Mouse (Mus musculus): Measurements from ENCODE around the gene Tmem63b. TPM values are rescaled to one million over a fixed set of nuclear protein-coding genes. Genes with fewer than 3 reads are reported as not detected.

The Tmem63b gene
- polyA plus RNA-seq, 1 experiment from 2014 or later, result 31.7 TPM

DNA sequence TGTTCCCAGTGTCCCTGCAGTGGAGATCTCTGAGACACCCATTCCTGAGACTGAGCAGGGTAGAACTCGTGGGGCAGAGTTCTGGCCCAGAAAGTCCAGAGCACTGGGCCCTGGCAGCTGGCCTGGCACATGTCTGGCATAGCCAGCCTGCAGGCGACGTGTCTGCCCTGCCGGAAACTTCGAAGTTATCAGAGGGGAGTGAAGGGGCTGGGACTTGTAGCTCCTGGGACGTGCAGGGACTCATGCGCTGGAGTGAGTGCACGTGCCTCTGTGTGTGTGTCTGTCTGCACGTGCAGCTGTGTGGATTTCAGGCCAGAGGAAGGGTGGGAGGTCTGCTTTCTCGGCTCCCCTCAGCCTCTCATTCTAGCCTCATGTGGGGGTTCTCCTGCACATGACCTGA lies 42.7 kb upstream of the Tmem63b start:
- ATAC-seq, result no peak
- Histone ChIP-seq H3K9me3 (ENCODE audit: control insufficient read depth, low read length) (no peaks in the 10 kb centered on the region), H3K27me3 (replicated peaks; ENCODE audit: control insufficient read depth, insufficient read depth, low read length) (peaks cover 5% of the 10 kb centered on the region; the same call in 1 of the 2 replicates), H3K36me3 (ENCODE audit: control insufficient read depth, insufficient read depth, low read length) (no peaks in the 10 kb centered on the region), H3K4me1 (ENCODE audit: control insufficient read depth, insufficient read depth, low read length) (peaks cover 12% of the 10 kb centered on the region), H3K9ac (ENCODE audit: low read depth, low read length) (no peak overlapping the region), H3K27ac (ENCODE audit: low read length) (no peak overlapping the region), H3K4me3 (ENCODE audit: low read length) (no peak overlapping the region), H3K4me2 (ENCODE audit: low read depth, low read length) (no peak overlapping the region)
- WGBS, result 58% methylated on average over 10 of the region's 10 CpGs

DNA sequence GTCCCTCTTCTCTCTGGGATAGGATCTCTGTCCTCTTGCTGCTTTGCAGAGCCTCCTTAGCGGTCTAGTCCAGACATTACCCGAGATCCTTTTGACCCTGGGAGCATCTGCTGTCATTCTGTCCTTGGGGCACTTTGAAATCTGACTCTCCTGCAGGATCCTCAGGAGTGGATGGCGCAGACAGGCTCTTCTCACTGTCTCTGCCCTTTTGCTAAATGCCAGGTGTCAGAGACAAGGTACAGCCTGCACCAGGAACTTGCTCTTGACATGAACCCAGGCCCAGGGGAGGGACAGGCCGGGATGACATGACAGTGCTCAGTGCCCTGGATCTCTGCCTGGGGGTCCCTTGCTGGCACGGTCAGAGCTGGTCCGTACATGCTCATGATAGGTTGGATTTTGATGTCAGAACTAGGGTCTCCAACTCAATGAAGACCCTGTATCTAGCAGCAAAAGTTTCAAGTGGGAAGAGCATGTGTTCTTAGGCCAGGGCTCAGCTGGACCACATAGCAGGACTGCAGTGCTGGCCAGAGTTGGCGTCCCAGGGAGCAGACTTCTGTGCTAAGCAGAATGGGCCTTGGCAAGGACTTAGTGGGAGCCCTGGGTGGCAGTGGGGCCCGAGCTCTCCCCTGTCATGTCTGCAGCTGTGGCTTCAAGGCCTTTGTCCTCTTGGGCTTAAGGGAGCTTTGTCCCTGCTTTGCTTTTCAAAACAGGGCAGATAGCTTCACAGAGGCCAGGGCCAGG lies 41.4 kb upstream of the Tmem63b start:
- ATAC-seq, result no peak
- H3K4me2 ChIP-seq (ENCODE audit: low read depth, low read length), result no peak overlapping the region
- H3K27me3 ChIP-seq (replicated peaks; ENCODE audit: control insufficient read depth, insufficient read depth, low read length), result peaks cover 2% of the 10 kb centered on the region; the same call in 1 of the 2 replicates
- H3K4me1 ChIP-seq (ENCODE audit: control insufficient read depth, insufficient read depth, low read length), result peaks cover under 1% of the 10 kb centered on the region; the same call in 1 of the 2 replicates
- 0 out of 2 replicates have a peak overlapping the region, but pooled peaks have one; percentile 6 for H3K9ac ChIP-seq (ENCODE audit: low read depth, low read length)
- no peak overlapping the region for H3K4me3 ChIP-seq (ENCODE audit: low read length)
- H3K9me3 ChIP-seq (ENCODE audit: control insufficient read depth, low read length), result no peaks in the 10 kb centered on the region
- no peak overlapping the region for H3K27ac ChIP-seq (ENCODE audit: low read length)
- 65% methylated on average over 8 of the region's 8 CpGs for WGBS
- H3K36me3 ChIP-seq (ENCODE audit: control insufficient read depth, insufficient read depth, low read length), result no peaks in the 10 kb centered on the region

DNA sequence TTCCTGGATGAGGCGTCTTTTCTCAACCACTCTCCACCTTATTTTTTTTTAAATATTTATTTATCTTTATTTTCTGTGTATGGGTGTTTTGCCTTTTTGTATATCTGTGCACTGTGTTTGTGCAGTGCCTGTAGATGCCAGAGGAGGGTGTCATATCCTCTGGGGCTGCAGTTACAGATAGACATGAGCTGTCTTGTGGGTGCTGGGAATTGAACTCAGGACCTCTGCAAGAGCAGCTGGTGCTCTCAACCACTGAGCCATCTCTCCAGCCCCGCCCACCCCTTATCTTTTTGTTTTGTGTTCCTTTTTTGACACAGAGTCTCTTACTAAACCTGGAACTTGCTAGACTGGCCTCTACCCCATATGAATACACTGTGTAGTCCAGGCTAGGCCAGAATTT lies 40.8 kb upstream of the Tmem63b start:
- no peaks in the 10 kb centered on the region for H3K9me3 ChIP-seq (ENCODE audit: control insufficient read depth, low read length)
- ATAC-seq, result no peak
- H3K27me3 ChIP-seq (replicated peaks; ENCODE audit: control insufficient read depth, insufficient read depth, low read length), result no peaks in the 10 kb centered on the region
- 66% methylated on average over 2 of the region's 2 CpGs for WGBS
- H3K4me1 ChIP-seq (ENCODE audit: control insufficient read depth, insufficient read depth, low read length), result no peaks in the 10 kb centered on the region
- H3K4me2 ChIP-seq (ENCODE audit: low read depth, low read length), result no peak overlapping the region
- H3K4me3 ChIP-seq (ENCODE audit: low read length), result no peak overlapping the region
- no peak overlapping the region for H3K27ac ChIP-seq (ENCODE audit: low read length)
- H3K36me3 ChIP-seq (ENCODE audit: control insufficient read depth, insufficient read depth, low read length), result no peaks in the 10 kb centered on the region
- no peak overlapping the region for H3K9ac ChIP-seq (ENCODE audit: low read depth, low read length)

DNA sequence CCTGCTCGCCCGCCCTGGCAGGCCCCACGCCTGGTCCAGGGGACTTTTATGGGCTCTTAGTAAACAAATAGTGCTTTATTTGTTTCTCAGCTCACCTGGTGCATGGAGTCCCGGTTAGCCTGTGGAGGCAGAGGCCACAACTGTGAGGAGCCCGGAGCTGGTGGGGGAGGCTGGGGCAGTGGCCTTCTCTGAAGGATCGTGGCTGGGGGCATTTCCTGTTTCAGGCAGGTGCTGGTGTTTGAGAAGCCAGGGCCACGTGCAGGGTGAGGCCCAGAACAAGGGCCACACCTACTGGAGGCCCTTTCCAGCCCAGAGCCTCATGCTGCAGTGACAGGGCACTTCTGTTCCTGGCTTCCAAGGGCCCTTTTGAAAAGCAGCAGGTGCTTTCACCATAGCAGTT lies 39.5 kb upstream of the Tmem63b start:
- H3K4me1 ChIP-seq (ENCODE audit: control insufficient read depth, insufficient read depth, low read length), result no peaks in the 10 kb centered on the region
- H3K4me2 ChIP-seq (ENCODE audit: low read depth, low read length), result peak overlapping the region; percentile 44
- peak overlapping the region; percentile 55 for H3K9ac ChIP-seq (ENCODE audit: low read depth, low read length)
- no peaks in the 10 kb centered on the region for H3K9me3 ChIP-seq (ENCODE audit: control insufficient read depth, low read length)
- H3K27me3 ChIP-seq (replicated peaks; ENCODE audit: control insufficient read depth, insufficient read depth, low read length), result no peaks in the 10 kb centered on the region
- WGBS, result 36% methylated on average over 7 of the region's 7 CpGs
- H3K27ac ChIP-seq (ENCODE audit: low read length), result peak overlapping the region; percentile 88
- H3K36me3 ChIP-seq (ENCODE audit: control insufficient read depth, insufficient read depth, low read length), result no peaks in the 10 kb centered on the region
- H3K4me3 ChIP-seq (ENCODE audit: low read length), result peak overlapping the region; percentile 27
- peak; percentile 88 for ATAC-seq

DNA sequence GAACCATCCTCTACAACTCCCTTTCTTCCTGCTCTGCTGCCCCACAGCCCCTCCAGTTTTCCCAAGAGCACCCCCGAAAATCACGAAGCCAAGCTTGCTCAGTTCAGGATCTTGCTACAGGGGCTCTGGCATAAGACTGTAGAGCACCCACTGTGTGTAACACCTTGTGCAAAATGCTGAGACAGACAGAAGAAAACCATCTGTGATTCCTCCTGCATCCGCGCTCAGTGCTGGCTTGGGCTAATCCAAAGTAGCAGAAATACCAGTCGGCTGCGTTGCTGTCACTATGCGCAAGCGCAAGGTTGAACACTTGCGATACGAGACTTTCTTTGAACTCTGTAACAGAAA lies 37.8 kb upstream of the Tmem63b start:
- no peak for ATAC-seq
- WGBS, result 88% methylated on average over 10 of the region's 10 CpGs
- no peaks in the 10 kb centered on the region for H3K4me1 ChIP-seq (ENCODE audit: control insufficient read depth, insufficient read depth, low read length)
- no peak overlapping the region for H3K4me3 ChIP-seq (ENCODE audit: low read length)
- no peak overlapping the region for H3K9ac ChIP-seq (ENCODE audit: low read depth, low read length)
- no peak overlapping the region for H3K27ac ChIP-seq (ENCODE audit: low read length)
- no peaks in the 10 kb centered on the region for H3K36me3 ChIP-seq (ENCODE audit: control insufficient read depth, insufficient read depth, low read length)
- H3K9me3 ChIP-seq (ENCODE audit: control insufficient read depth, low read length), result no peaks in the 10 kb centered on the region
- H3K4me2 ChIP-seq (ENCODE audit: low read depth, low read length), result 0 out of 2 replicates have a peak overlapping the region, but pooled peaks have one; percentile 80
- no peaks in the 10 kb centered on the region for H3K27me3 ChIP-seq (replicated peaks; ENCODE audit: control insufficient read depth, insufficient read depth, low read length)

DNA sequence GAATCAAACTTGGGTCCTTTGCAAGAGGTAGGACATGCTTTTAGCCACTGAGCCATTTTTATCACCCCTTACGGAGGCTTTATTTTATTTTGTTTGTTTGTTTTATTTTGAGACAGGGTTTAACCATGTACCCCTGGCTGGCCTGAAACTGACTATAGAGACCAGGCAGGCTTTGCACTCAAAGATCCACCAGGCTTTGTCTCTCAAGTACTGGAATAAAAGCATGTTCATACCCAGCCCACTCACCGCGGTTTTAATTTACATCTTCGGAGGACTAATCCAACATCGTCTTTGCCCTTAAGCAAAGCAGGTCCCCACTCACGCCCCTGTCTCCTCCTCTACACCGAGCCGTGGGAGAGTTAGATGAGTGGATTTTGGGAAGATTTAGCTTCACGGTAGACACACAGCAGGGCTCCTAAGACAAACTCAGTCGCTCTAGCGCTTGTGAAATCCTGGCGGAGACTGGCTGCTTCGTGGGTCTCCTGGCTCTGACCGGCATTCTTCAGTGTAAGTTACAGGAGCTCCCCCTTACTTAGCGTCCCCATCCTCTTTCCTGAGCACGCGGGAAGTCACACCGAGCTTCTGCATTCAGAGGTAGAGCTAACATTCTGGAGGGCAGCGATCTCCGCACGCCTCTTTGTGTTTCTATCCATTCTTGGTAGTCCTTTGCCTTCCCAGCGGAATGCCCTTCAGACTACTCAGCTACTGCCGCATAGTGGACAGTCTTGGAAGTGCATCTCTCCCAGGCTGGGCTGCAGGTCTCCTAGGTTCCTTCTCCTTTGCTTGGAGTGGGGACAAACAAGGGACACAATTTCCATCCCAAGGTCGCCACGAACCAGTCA lies 37.2 kb upstream of the Tmem63b start:
- H3K4me3 ChIP-seq (ENCODE audit: low read length), result peak overlapping the region; percentile 58
- peak overlapping the region; percentile 65 for H3K27ac ChIP-seq (ENCODE audit: low read length)
- H3K27me3 ChIP-seq (replicated peaks; ENCODE audit: control insufficient read depth, insufficient read depth, low read length), result no peaks in the 10 kb centered on the region
- H3K4me2 ChIP-seq (ENCODE audit: low read depth, low read length), result peak overlapping the region; percentile 80
- peak overlapping the region; percentile 80 for H3K9ac ChIP-seq (ENCODE audit: low read depth, low read length)
- no peaks in the 10 kb centered on the region for H3K9me3 ChIP-seq (ENCODE audit: control insufficient read depth, low read length)
- no peaks in the 10 kb centered on the region for H3K36me3 ChIP-seq (ENCODE audit: control insufficient read depth, insufficient read depth, low read length)
- H3K4me1 ChIP-seq (ENCODE audit: control insufficient read depth, insufficient read depth, low read length), result no peaks in the 10 kb centered on the region
- WGBS, result 5% methylated on average over 25 of the region's 25 CpGs
- ATAC-seq, result peak; percentile 32; the same call in 1 of the 2 replicates

DNA sequence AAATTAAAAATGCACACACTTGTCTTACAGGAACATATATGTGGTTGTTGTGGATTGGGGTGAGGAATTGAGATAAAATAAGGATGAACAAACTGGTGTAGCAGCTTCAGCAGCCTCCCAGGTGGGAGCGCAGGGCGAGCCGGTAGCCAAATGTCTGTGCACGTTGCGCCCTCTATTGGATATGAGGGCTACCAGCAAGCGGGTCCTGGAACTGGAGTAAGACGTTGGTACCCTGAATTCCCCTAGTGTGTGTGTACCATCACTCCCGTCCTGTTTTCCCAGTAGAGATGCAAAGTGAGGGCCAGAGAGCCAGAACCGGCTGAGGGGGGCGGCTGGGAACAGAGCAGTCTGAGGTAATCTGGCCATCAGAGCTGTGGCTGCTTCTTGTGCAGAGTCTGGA lies 31.6 kb upstream of the Tmem63b start:
- 8% methylated on average over 10 of the region's 10 CpGs for WGBS
- H3K4me1 ChIP-seq (ENCODE audit: control insufficient read depth, insufficient read depth, low read length), result no peaks in the 10 kb centered on the region
- H3K9me3 ChIP-seq (ENCODE audit: control insufficient read depth, low read length), result no peaks in the 10 kb centered on the region
- H3K4me2 ChIP-seq (ENCODE audit: low read depth, low read length), result no peak overlapping the region
- H3K9ac ChIP-seq (ENCODE audit: low read depth, low read length), result no peak overlapping the region
- H3K36me3 ChIP-seq (ENCODE audit: control insufficient read depth, insufficient read depth, low read length), result no peaks in the 10 kb centered on the region
- H3K4me3 ChIP-seq (ENCODE audit: low read length), result no peak overlapping the region
- H3K27me3 ChIP-seq (replicated peaks; ENCODE audit: control insufficient read depth, insufficient read depth, low read length), result no peaks in the 10 kb centered on the region
- no peak overlapping the region for H3K27ac ChIP-seq (ENCODE audit: low read length)
- peak; percentile 54; the same call in 1 of the 2 replicates for ATAC-seq

DNA sequence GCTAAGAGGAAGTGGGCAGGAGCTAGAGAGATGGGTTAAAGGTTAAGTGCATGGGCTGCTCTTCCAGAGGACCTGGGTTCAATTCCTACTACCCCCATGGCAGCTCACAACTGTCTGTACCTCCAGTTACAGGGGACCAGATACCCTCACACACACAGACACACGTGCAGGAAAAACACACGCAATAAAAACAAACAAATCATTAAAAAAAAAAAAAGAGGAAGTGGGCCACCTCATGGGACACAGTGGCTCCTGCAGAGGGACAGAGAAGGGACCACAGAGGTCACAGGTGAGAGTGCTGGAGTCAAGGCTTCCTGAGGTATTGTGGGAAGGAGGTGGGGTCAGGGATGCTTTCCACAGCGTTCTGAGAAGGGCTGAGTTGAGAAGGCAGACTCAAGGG lies 24.8 kb upstream of the Tmem63b start:
- WGBS, result 49% methylated on average over 3 of the region's 3 CpGs
- no peak overlapping the region for H3K4me3 ChIP-seq (ENCODE audit: low read length)

DNA sequence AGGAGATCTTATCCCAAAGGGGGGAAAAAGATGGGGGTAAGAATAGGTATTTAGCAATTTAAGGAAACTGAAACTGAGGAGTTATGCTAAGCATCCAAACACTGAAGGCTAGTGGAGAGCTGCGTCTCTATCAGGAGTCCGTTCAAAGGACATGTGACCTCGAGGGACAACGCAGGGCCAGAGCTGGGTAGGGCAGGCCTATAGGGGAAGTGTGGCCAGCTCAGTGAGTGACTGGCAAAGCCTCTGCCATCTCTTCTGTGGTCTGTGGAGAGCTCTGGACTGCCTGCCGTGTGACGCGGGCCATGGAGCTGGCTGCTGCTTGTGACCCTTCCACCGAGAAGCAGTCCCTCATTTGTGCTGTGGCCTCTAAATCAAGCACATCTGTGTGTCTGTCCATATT lies 23.7 kb upstream of the Tmem63b start:
- no peaks in the 10 kb centered on the region for H3K36me3 ChIP-seq (ENCODE audit: control insufficient read depth, insufficient read depth, low read length)
- H3K9ac ChIP-seq (ENCODE audit: low read depth, low read length), result no peak overlapping the region
- WGBS, result 79% methylated on average over 8 of the region's 8 CpGs
- H3K9me3 ChIP-seq (ENCODE audit: control insufficient read depth, low read length), result no peaks in the 10 kb centered on the region
- H3K4me1 ChIP-seq (ENCODE audit: control insufficient read depth, insufficient read depth, low read length), result no peaks in the 10 kb centered on the region
- ATAC-seq, result no peak
- H3K4me3 ChIP-seq (ENCODE audit: low read length), result no peak overlapping the region
- no peaks in the 10 kb centered on the region for H3K27me3 ChIP-seq (replicated peaks; ENCODE audit: control insufficient read depth, insufficient read depth, low read length)
- no peak overlapping the region for H3K4me2 ChIP-seq (ENCODE audit: low read depth, low read length)
- H3K27ac ChIP-seq (ENCODE audit: low read length), result no peak overlapping the region

More for the DNA sequence above, 24.8 kb upstream of the Tmem63b start:
- no peak overlapping the region for H3K4me2 ChIP-seq (ENCODE audit: low read depth, low read length)
- ATAC-seq, result no peak
- no peaks in the 10 kb centered on the region for H3K9me3 ChIP-seq (ENCODE audit: control insufficient read depth, low read length)
- H3K4me1 ChIP-seq (ENCODE audit: control insufficient read depth, insufficient read depth, low read length), result no peaks in the 10 kb centered on the region
- H3K27me3 ChIP-seq (replicated peaks; ENCODE audit: control insufficient read depth, insufficient read depth, low read length), result no peaks in the 10 kb centered on the region
- H3K9ac ChIP-seq (ENCODE audit: low read depth, low read length), result no peak overlapping the region
- H3K27ac ChIP-seq (ENCODE audit: low read length), result no peak overlapping the region
- no peaks in the 10 kb centered on the region for H3K36me3 ChIP-seq (ENCODE audit: control insufficient read depth, insufficient read depth, low read length)

Data from intestine, embryonic 16.5 days (tissue).